Mouse (Mus musculus) CH12.LX (cell line): ENCODE measurements around the gene Tomm40l.

Experiments used
- CTCF ChIP-seq, 2 experiments: IDR thresholded peaks in 1 of 2; conservative IDR thresholded peaks in 1 of 2; 2 replicates each; pipeline ENCODE4 v1.5.1; 2011 to 2012; ENCODE audit warnings: low read depth in 2 of 2, low read length in 2 of 2, improper control_type of control experiment in 1 of 2, inconsistent platforms in 1 of 2, mild to moderate bottlenecking in 1 of 2, moderate library complexity in 1 of 2
- ETS1 ChIP-seq: conservative IDR thresholded peaks from 2 replicates; pipeline ENCODE4 v1.6.1; 2012; ENCODE audit warnings: low read depth, mild to moderate bottlenecking, inconsistent platforms, low read length, improper control_type of control experiment, moderate library complexity
- HCFC1 ChIP-seq: IDR thresholded peaks from 2 replicates; pipeline ENCODE4 v1.6.1; 2012; ENCODE audit warnings: low read depth, mild to moderate bottlenecking, inconsistent platforms, low read length, improper control_type of control experiment
- POLR2A ChIP-seq: IDR thresholded peaks from 2 replicates; pipeline ENCODE4 v1.6.1; 2011; ENCODE audit warnings: low read depth, mild to moderate bottlenecking, improper control_type of control experiment, low read length
- POLR2AphosphoS2 ChIP-seq: IDR thresholded peaks from 2 replicates; pipeline ENCODE4 v1.6.1; 2011; ENCODE audit warnings: low read depth, low read length, improper control_type of control experiment
- USF1 ChIP-seq: IDR thresholded peaks from 2 replicates; pipeline ENCODE4 v1.6.1; 2014; ENCODE audit warnings: low read depth, mild to moderate bottlenecking, inconsistent platforms, low read length, improper control_type of control experiment
- ZC3H11A ChIP-seq: IDR thresholded peaks from 2 replicates; pipeline ENCODE4 v1.6.1; 2012; ENCODE audit warnings: low read depth, mild to moderate bottlenecking, inconsistent platforms, low read length, improper control_type of control experiment
- ZNF384 ChIP-seq: IDR thresholded peaks from 2 replicates; pipeline ENCODE4 v1.6.1; 2012; ENCODE audit warnings: low read depth, low read length, improper control_type of control experiment, inconsistent platforms

DNA sequence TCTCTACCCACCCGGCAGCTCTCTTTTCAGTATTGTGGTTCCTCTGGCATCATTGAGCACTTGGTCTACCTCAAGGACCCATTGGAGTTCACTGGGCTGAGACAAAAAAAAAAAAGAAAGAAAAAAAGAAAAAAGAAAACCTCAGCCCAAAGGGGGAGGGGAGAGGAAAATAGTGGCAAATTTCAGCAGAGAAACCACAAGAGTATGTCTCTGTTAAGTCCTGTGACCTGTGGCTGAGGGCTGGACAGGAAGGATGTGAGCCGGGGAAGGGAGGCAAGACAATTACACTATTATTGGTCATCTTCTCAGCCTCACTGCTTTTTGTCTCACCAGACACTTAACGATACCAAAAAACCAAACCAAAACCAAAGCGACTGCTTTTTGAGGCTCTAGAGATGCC is 9.5 kb upstream of the Tomm40l start:
- TF ChIP-seq HCFC1 (no peak), POLR2A (no peak), CTCF (conservative IDR thresholded peaks at IDR 0.05 in 1 of 2, IDR thresholded peaks at IDR 0.05 in 1 of 2; ENCODE audit: low read depth in 2 of 2, low read length in 2 of 2) (no peak), ZNF384 (peak; percentile 96), ETS1 (peak; percentile 57), POLR2AphosphoS2 (no peak), USF1 (no peak), ZC3H11A (no peak)
